Mouse (Mus musculus) embryo, embryonic 11.5 days (tissue): ENCODE data around the gene Plk1.

ENCODE experiments used
- DNase-seq: peaks from one replicate; pipeline ENCODE4 v3.0.0-alpha.2; 2012; ENCODE audit warnings: low read depth, low spot score

Gene Plk1

GRCm38 (mm10) chr7:122191097-122191496, 31.9 kb downstream of the Plk1 start:
- no peak for DNase-seq

GRCm38 (mm10) chr7:122193919-122194318, 34.7 kb downstream of the Plk1 start:
- no peak for DNase-seq

GRCm38 (mm10) chr7:122196771-122197170, 37.5 kb downstream of the Plk1 start:
- DNase-seq: no peak

GRCm38 (mm10) chr7:122197306-122197705, 38.1 kb downstream of the Plk1 start:
- peak; percentile 31 for DNase-seq

GRCm38 (mm10) chr7:122199296-122199695, 40.1 kb downstream of the Plk1 start:
- DNase-seq: peak; percentile 11

GRCm38 (mm10) chr7:122203936-122204335, 44.7 kb downstream of the Plk1 start:
- DNase-seq: no peak

GRCm38 (mm10) chr7:122206121-122206520, 46.9 kb downstream of the Plk1 start:
- DNase-seq: no peak

- DNase-seq: no peak
These were observed 49.2 kb downstream of the Plk1 start for GRCm38 (mm10) chr7:122208276-122209021.

GRCm38 (mm10) chr7:122219315-122219801, 60.1 kb downstream of the Plk1 start, which contains the start of gene Chp2:
Gene Chp2 (plus strand): TSS chr7:122219496.
- DNase-seq: no peak
